Mouse (Mus musculus) limb, embryonic 12.5 days (tissue): ENCODE measurements around the gene Dgkz. TPM values are rescaled to one million over a fixed set of nuclear protein-coding genes. Genes with fewer than 3 reads are reported as not detected.

Experiments used
- ATAC-seq: fragments of 200-750 bp; cut with Nextera tagmentation; 2 replicates; pipeline ENCODE4 v1.8.0; 2017; ENCODE audit warnings: low read depth, moderate TSS enrichment; ENCODE audit not compliant: insufficient number of reproducible peaks, insufficient read depth, low FRiP score, low TSS enrichment
- H3K27ac ChIP-seq: fragments of 300-500 bp; sonication (generic); 2 replicates; pipeline ENCODE4 v1.5.1; 2016; ENCODE audit warnings: mild to moderate bottlenecking, moderate library complexity
- H3K27me3 ChIP-seq: fragments of 300-500 bp; sonication (generic); 2 replicates; pipeline ENCODE4 v1.6.1; 2016; ENCODE audit warnings: mild to moderate bottlenecking, moderate library complexity
- H3K36me3 ChIP-seq: fragments of 300-500 bp; sonication (generic); 2 replicates; pipeline ENCODE4 v1.6.1; 2016; ENCODE audit warnings: mild to moderate bottlenecking, moderate library complexity
- H3K4me1 ChIP-seq: fragments of 300-500 bp; sonication (generic); replicated peaks from 2 replicates; pipeline ENCODE4 v1.6.1; 2016
- H3K4me2 ChIP-seq: fragments of 300-500 bp; sonication (generic); 2 replicates; pipeline ENCODE4 v1.6.1; 2016; ENCODE audit warnings: mild to moderate bottlenecking, moderate library complexity
- H3K4me3 ChIP-seq: fragments of 300-500 bp; sonication (generic); replicated peaks from 2 replicates; pipeline ENCODE4 v1.5.1; 2016; ENCODE audit warnings: mild to moderate bottlenecking
- H3K9ac ChIP-seq: fragments of 300-500 bp; sonication (generic); replicated peaks from 2 replicates; pipeline ENCODE4 v1.6.1; 2016; ENCODE audit warnings: mild to moderate bottlenecking, moderate library complexity
- H3K9me3 ChIP-seq: fragments of 300-500 bp; sonication (generic); 2 replicates; pipeline ENCODE4 v1.6.1; 2016; ENCODE audit warnings: mild to moderate bottlenecking, moderate library complexity
- WGBS: fragments of 180-500 bp; shearing (Covaris S2); methylation state at CpG from one replicate; pipeline ENCODE4 v1.1.7; 2016; 5-methylcytosine and 5-hydroxymethylcytosine counted together
- microRNA-seq: library from miRNA; unstranded; fragments of <30 nt; microRNA quantifications from one replicate; pipeline ENCODE4, GENCODE M21; 2017
- polyA plus RNA-seq: library from polyadenylated mRNA; unstranded; fragments of >200 nt; fragmentation: Nextera tagmentation; extraction: Ambion mirVana; gene quantifications from 2 replicates; pipeline ENCODE4 v1.2.1, GENCODE M21; 2016

Dgkz gene
- polyA plus RNA-seq, 1 experiment from 2014 or later = 33.7 TPM

GRCm38 (mm10) chr2:91883961-91884360, 91.7 kb downstream of the Dgkz start:
- Histone ChIP-seq H3K4me2 (no peak overlapping the region), H3K27ac (no peak overlapping the region), H3K27me3 (no peaks in the 10 kb centered on the region), H3K36me3 (peaks cover 32% of the 10 kb centered on the region), H3K9ac (no peak overlapping the region), H3K4me3 (no peak overlapping the region), H3K4me1 (no peaks in the 10 kb centered on the region), H3K9me3 (no peaks in the 10 kb centered on the region)
- 87% methylated on average over 4 of the region's 4 CpGs for WGBS
- no peak for ATAC-seq

Small RNA genes lying within 50 kb of the gene (microRNA-seq; reads per million reads assigned to microRNA genes)
- gene Mir6999 = not detected

Other genes with a start within 250 kb of the Dgkz start
- gene Ambra1, start 245.7 kb downstream of the Dgkz start, polyA plus RNA-seq = 22.3 and 24.1 TPM in 2 replicates
- 0.33 and 0.65 TPM in 2 replicates for gene Chrm4, start 48.6 kb downstream of the Dgkz start, polyA plus RNA-seq
- 2,281 and 2,291 TPM in 2 replicates for gene Mdk, start 43.6 kb downstream of the Dgkz start, polyA plus RNA-seq
- 0.28 and 0.59 TPM in 2 replicates for gene Gm9821, start 30.2 kb downstream of the Dgkz start, polyA plus RNA-seq
- gene Creb3l1, start 48.6 kb upstream of the Dgkz start, polyA plus RNA-seq = 1.3 and 2.6 TPM in 2 replicates
- 34.2 and 43.6 TPM in 2 replicates for gene Phf21a, start 117.3 kb upstream of the Dgkz start, polyA plus RNA-seq